Mouse (Mus musculus) heart, embryonic 15.5 days (tissue): ENCODE measurements at regions not wholly inside any gene's neighbourhood (a gene's known extent, or its start where the extent isn't known, plus 50 kb on each side); places are given as distances from the start of the nearest gene placed in this dataset.

Experiments used
- ATAC-seq: fragments of 200-750 bp; cut with Nextera tagmentation; replicated peaks from 2 replicates; pipeline ENCODE4 v1.8.0; 2017; ENCODE audit warnings: low read depth, moderate TSS enrichment; ENCODE audit not compliant: insufficient number of reproducible peaks, insufficient read depth, low FRiP score
- H3K27ac ChIP-seq: fragments of 300-500 bp; sonication (generic); 2 replicates; pipeline ENCODE4 v1.5.1; 2015; ENCODE audit warnings: mild to moderate bottlenecking, inconsistent platforms
- H3K27me3 ChIP-seq: fragments of 300-500 bp; sonication (generic); 2 replicates; pipeline ENCODE4 v1.6.1; 2015; ENCODE audit warnings: inconsistent platforms
- H3K36me3 ChIP-seq: fragments of 300-500 bp; sonication (generic); 2 replicates; pipeline ENCODE4 v1.6.1; 2015; ENCODE audit warnings: mild to moderate bottlenecking, inconsistent platforms
- H3K4me1 ChIP-seq: fragments of 300-500 bp; sonication (generic); replicated peaks from 2 replicates; pipeline ENCODE4 v1.6.1; 2015; ENCODE audit warnings: inconsistent platforms
- H3K4me2 ChIP-seq: fragments of 300-500 bp; sonication (generic); 2 replicates; pipeline ENCODE4 v1.6.1; 2015; ENCODE audit warnings: inconsistent platforms, mild to moderate bottlenecking, moderate library complexity
- H3K4me3 ChIP-seq: fragments of 300-500 bp; sonication (generic); 2 replicates; pipeline ENCODE4 v1.5.1; 2015; ENCODE audit warnings: mild to moderate bottlenecking, inconsistent platforms
- H3K9ac ChIP-seq: fragments of 300-500 bp; sonication (generic); 2 replicates; pipeline ENCODE4 v1.6.1; 2015; ENCODE audit warnings: mild to moderate bottlenecking, inconsistent platforms
- H3K9me3 ChIP-seq: fragments of 300-500 bp; sonication (generic); replicated peaks from 2 replicates; pipeline ENCODE4 v1.6.1; 2016; ENCODE audit warnings: inconsistent platforms
- whole genome bisulfite sequencing: fragments of 180-500 bp; shearing (Covaris S2); methylation state at CpG from one replicate; pipeline ENCODE4 v1.1.7; 2015; ENCODE audit warnings: mixed read lengths; 5-methylcytosine and 5-hydroxymethylcytosine counted together

- H3K9ac ChIP-seq, result no peak overlapping the region
- no peaks in the 10 kb centered on the region for H3K36me3 ChIP-seq
- no peaks in the 10 kb centered on the region for H3K9me3 ChIP-seq
- no peaks in the 10 kb centered on the region for H3K27me3 ChIP-seq
- H3K27ac ChIP-seq, result no peak overlapping the region
- H3K4me1 ChIP-seq, result peaks cover 4% of the 10 kb centered on the region; the same call in 1 of the 2 replicates
- no peak overlapping the region for H3K4me2 ChIP-seq
- no peak overlapping the region for H3K4me3 ChIP-seq
- ATAC-seq, result no peak
- 49% methylated on average over 3 of the region's 3 CpGs for WGBS
Measured at GRCm38 (mm10) chr10:111736026-111736425, 229.9 kb downstream of the Phlda1 start.

- H3K4me2 ChIP-seq, result no peak overlapping the region
- no peaks in the 10 kb centered on the region for H3K9me3 ChIP-seq
- H3K4me1 ChIP-seq, result peaks cover 8% of the 10 kb centered on the region
- WGBS, result 50% methylated on average over 5 of the region's 5 CpGs
- no peak overlapping the region for H3K4me3 ChIP-seq
- no peak overlapping the region for H3K9ac ChIP-seq
- no peak for ATAC-seq
- H3K36me3 ChIP-seq, result no peaks in the 10 kb centered on the region
- H3K27me3 ChIP-seq, result no peaks in the 10 kb centered on the region
- no peak overlapping the region for H3K27ac ChIP-seq
Measured at GRCm38 (mm10) chr10:111739471-111740138, 232.9 kb upstream of the Krr1 start.

- no peak for ATAC-seq
- H3K9me3 ChIP-seq, result no peaks in the 10 kb centered on the region
- no peak overlapping the region for H3K4me3 ChIP-seq
- H3K36me3 ChIP-seq, result no peaks in the 10 kb centered on the region
- no peak overlapping the region for H3K4me2 ChIP-seq
- WGBS, result 65% methylated on average over 9 of the region's 9 CpGs
- no peaks in the 10 kb centered on the region for H3K27me3 ChIP-seq
- peaks cover 8% of the 10 kb centered on the region for H3K4me1 ChIP-seq
- H3K9ac ChIP-seq, result no peak overlapping the region
- H3K27ac ChIP-seq, result no peak overlapping the region
Measured at GRCm38 (mm10) chr10:111740586-111741265, 231.7 kb upstream of the Krr1 start.

- Histone ChIP-seq H3K4me3 (no peak overlapping the region), H3K9me3 (no peaks in the 10 kb centered on the region), H3K4me1 (peaks cover 8% of the 10 kb centered on the region), H3K4me2 (no peak overlapping the region), H3K36me3 (no peaks in the 10 kb centered on the region), H3K27ac (no peak overlapping the region), H3K9ac (no peak overlapping the region), H3K27me3 (no peaks in the 10 kb centered on the region)
- WGBS, result 51% methylated on average over 5 of the region's 5 CpGs
- no peak for ATAC-seq
Measured at GRCm38 (mm10) chr10:111741301-111741945, 231.0 kb upstream of the Krr1 start.

GRCm38 (mm10) chr10:111743291-111743690 lies 229.2 kb upstream of the Krr1 start:
- 82% methylated on average over 9 of the region's 9 CpGs for WGBS

GRCm38 (mm10) chr10:111745116-111745515 lies 227.3 kb upstream of the Krr1 start:
- no peak overlapping the region for H3K27ac ChIP-seq
- no peaks in the 10 kb centered on the region for H3K9me3 ChIP-seq
- H3K36me3 ChIP-seq, result no peaks in the 10 kb centered on the region
- no peak for ATAC-seq
- no peak overlapping the region for H3K9ac ChIP-seq
- no peaks in the 10 kb centered on the region for H3K27me3 ChIP-seq
- peaks cover 8% of the 10 kb centered on the region for H3K4me1 ChIP-seq
- H3K4me2 ChIP-seq, result no peak overlapping the region
- 86% methylated on average over 3 of the region's 3 CpGs for WGBS
- H3K4me3 ChIP-seq, result no peak overlapping the region

More at GRCm38 (mm10) chr10:111743291-111743690, 229.2 kb upstream of the Krr1 start:
- Histone ChIP-seq H3K4me3 (no peak overlapping the region), H3K4me1 (peaks cover 8% of the 10 kb centered on the region), H3K27me3 (no peaks in the 10 kb centered on the region), H3K27ac (no peak overlapping the region), H3K9me3 (no peaks in the 10 kb centered on the region), H3K9ac (no peak overlapping the region), H3K36me3 (no peaks in the 10 kb centered on the region), H3K4me2 (no peak overlapping the region)
- ATAC-seq, result no peak

- H3K9ac ChIP-seq, result no peak overlapping the region
- 62% methylated on average over 12 of the region's 12 CpGs for WGBS
- H3K9me3 ChIP-seq, result no peaks in the 10 kb centered on the region
- peak; percentile 18; the same call in 1 of the 2 replicates for ATAC-seq
- no peak overlapping the region for H3K27ac ChIP-seq
- no peaks in the 10 kb centered on the region for H3K27me3 ChIP-seq
- H3K36me3 ChIP-seq, result no peaks in the 10 kb centered on the region
- H3K4me3 ChIP-seq, result no peak overlapping the region
- H3K4me1 ChIP-seq, result peaks cover 4% of the 10 kb centered on the region; the same call in 1 of the 2 replicates
- no peak overlapping the region for H3K4me2 ChIP-seq
Measured at GRCm38 (mm10) chr10:111746067-111746878, 226.2 kb upstream of the Krr1 start.

- 0 out of 2 replicates have a peak, but pooled peaks have one; percentile 39 for ATAC-seq
- H3K4me3 ChIP-seq, result no peak overlapping the region
- 83% methylated on average over 6 of the region's 6 CpGs for WGBS
Measured at GRCm38 (mm10) chr10:111746879-111747477, 225.5 kb upstream of the Krr1 start.

GRCm38 (mm10) chr10:111748482-111748881 lies 224.0 kb upstream of the Krr1 start:
- Histone ChIP-seq H3K9ac (no peak overlapping the region), H3K9me3 (no peaks in the 10 kb centered on the region), H3K36me3 (no peaks in the 10 kb centered on the region), H3K27ac (no peak overlapping the region), H3K4me3 (no peak overlapping the region), H3K4me2 (no peak overlapping the region), H3K27me3 (no peaks in the 10 kb centered on the region), H3K4me1 (no peaks in the 10 kb centered on the region)
- 63% methylated on average over 3 of the region's 3 CpGs for WGBS
- no peak for ATAC-seq

More at GRCm38 (mm10) chr10:111746879-111747477, 225.5 kb upstream of the Krr1 start:
- Histone ChIP-seq H3K36me3 (no peaks in the 10 kb centered on the region), H3K4me2 (no peak overlapping the region), H3K27ac (no peak overlapping the region), H3K9ac (no peak overlapping the region), H3K27me3 (no peaks in the 10 kb centered on the region), H3K9me3 (no peaks in the 10 kb centered on the region), H3K4me1 (no peaks in the 10 kb centered on the region)

GRCm38 (mm10) chr10:111753646-111754045 lies 218.8 kb upstream of the Krr1 start:
- no peaks in the 10 kb centered on the region for H3K4me1 ChIP-seq
- no peak overlapping the region for H3K9ac ChIP-seq
- H3K36me3 ChIP-seq, result no peaks in the 10 kb centered on the region
- ATAC-seq, result no peak
- H3K4me3 ChIP-seq, result no peak overlapping the region
- no peaks in the 10 kb centered on the region for H3K27me3 ChIP-seq
- H3K27ac ChIP-seq, result no peak overlapping the region
- H3K4me2 ChIP-seq, result no peak overlapping the region
- H3K9me3 ChIP-seq, result no peaks in the 10 kb centered on the region
- 79% methylated on average over 2 of the region's 2 CpGs for WGBS

- 76% methylated on average over 1 of the region's 1 CpGs for WGBS
- Histone ChIP-seq H3K9ac (no peak overlapping the region), H3K4me3 (no peak overlapping the region), H3K27ac (no peak overlapping the region), H3K27me3 (no peaks in the 10 kb centered on the region), H3K36me3 (no peaks in the 10 kb centered on the region), H3K9me3 (no peaks in the 10 kb centered on the region), H3K4me1 (no peaks in the 10 kb centered on the region), H3K4me2 (no peak overlapping the region)
- ATAC-seq, result no peak
Measured at GRCm38 (mm10) chr10:111755964-111756363, 216.5 kb upstream of the Krr1 start.
